Mouse (Mus musculus): ENCODE measurements at regions not wholly inside any gene's neighbourhood (a gene's known extent, or its start where the extent isn't known, plus 50 kb on each side); places are given as distances from the start of the nearest gene placed in this dataset.
"Not testable (repeated sequence)": the region's sequence is repeated elsewhere in the genome, so short reads cannot be mapped to it uniquely, and the experiment has no call there.

DNA sequence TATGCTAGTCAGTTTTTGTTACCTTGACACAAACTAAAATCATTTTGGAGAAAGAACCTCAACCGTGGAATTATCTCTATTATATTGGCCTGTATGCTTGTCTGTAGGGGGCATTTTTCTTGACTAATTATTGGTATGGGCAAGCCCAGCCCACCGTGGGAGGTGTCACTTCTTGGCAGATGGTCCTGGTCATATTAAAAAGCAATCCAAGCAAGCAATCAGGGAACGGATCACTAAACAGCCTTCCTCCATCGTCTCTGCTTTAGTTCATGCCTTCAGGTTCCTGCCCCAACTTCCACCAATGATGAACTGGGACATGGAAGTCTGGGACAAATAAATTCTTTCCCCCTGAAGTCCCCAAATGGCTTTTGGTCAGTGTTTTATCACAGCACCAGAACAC is 74.6 kb upstream of the Asns start:
- Histone ChIP-seq H3K27ac (ENCODE audit: control insufficient read depth, insufficient read depth, low read depth, low read length) (no peak overlapping the region), H3K36me3 (ENCODE audit: control insufficient read depth, insufficient read depth, low read length) (no peaks in the 10 kb centered on the region), H3K4me3 (ENCODE audit: control insufficient read depth, low read depth, low read length) (peak overlapping the region; percentile 11; the same call in 1 of the 2 replicates), H3K27me3 (ENCODE audit: control insufficient read depth, insufficient read depth, low read length) (no peaks in the 10 kb centered on the region), H3K4me1 (ENCODE audit: control insufficient read depth, insufficient read depth, low read length) (no peaks in the 10 kb centered on the region)
- no peak for TF ChIP-seq POLR2A (IDR thresholded peaks at IDR 0.05; ENCODE audit: control insufficient read depth, low read depth, low read length)
- TF ChIP-seq CTCF (IDR thresholded peaks at IDR 0.05; ENCODE audit: control insufficient read depth, insufficient read depth, insufficient replicate concordance, low read depth, low read length) = no peak

DNA sequence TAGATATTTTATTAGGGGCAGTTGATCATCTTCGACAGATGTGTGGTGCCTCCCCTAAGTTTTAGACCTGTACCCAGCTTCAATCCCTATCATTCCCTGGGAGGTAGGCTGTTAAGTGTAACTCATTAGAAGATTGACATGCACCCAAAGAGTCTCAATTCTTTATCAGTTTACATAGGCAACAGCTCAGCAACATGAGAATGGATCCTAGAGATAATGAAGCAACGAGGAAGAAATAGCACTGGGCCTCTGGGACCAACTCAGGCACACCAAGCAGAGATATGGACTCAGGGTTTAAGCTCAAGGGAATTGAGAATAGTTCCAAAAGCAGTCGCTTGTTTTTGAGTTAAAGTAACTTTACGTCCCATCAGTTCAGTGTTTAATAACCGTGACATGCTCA is 66.3 kb upstream of the Asns start:
- Histone ChIP-seq H3K4me1 (ENCODE audit: control insufficient read depth, insufficient read depth, low read length) (no peaks in the 10 kb centered on the region), H3K4me3 (ENCODE audit: control insufficient read depth, low read depth, low read length) (no peak overlapping the region), H3K36me3 (ENCODE audit: control insufficient read depth, insufficient read depth, low read length) (no peaks in the 10 kb centered on the region), H3K27ac (ENCODE audit: control insufficient read depth, insufficient read depth, low read depth, low read length) (no peak overlapping the region), H3K27me3 (ENCODE audit: control insufficient read depth, insufficient read depth, low read length) (no peaks in the 10 kb centered on the region)
- TF ChIP-seq POLR2A (IDR thresholded peaks at IDR 0.05; ENCODE audit: control insufficient read depth, low read depth, low read length) (no peak), CTCF (IDR thresholded peaks at IDR 0.05; ENCODE audit: control insufficient read depth, insufficient read depth, insufficient replicate concordance, low read depth, low read length) (no peak)

DNA sequence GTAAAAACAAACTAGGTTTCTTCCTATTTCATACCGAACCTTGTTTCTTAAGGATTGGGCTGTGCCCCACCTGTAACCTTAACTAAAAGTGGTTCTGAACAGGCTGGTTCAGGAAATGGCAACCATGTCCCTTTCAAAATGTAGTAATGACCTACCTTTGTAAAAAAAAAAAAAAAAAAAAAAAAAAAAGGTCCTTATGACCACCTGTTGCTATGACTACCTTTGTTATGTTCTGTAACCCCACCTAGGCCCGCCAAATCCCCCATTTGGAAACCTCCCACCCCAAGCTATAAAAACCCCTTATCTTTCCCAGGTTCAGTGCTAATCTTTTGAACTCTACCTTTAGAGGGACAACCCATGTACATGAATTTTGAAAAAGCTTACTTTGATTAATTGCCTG is 60.8 kb upstream of the Asns start:
- H3K27me3 ChIP-seq (ENCODE audit: control insufficient read depth, insufficient read depth, low read length) = no peaks in the 10 kb centered on the region
- no peaks in the 10 kb centered on the region for H3K36me3 ChIP-seq (ENCODE audit: control insufficient read depth, insufficient read depth, low read length)

DNA sequence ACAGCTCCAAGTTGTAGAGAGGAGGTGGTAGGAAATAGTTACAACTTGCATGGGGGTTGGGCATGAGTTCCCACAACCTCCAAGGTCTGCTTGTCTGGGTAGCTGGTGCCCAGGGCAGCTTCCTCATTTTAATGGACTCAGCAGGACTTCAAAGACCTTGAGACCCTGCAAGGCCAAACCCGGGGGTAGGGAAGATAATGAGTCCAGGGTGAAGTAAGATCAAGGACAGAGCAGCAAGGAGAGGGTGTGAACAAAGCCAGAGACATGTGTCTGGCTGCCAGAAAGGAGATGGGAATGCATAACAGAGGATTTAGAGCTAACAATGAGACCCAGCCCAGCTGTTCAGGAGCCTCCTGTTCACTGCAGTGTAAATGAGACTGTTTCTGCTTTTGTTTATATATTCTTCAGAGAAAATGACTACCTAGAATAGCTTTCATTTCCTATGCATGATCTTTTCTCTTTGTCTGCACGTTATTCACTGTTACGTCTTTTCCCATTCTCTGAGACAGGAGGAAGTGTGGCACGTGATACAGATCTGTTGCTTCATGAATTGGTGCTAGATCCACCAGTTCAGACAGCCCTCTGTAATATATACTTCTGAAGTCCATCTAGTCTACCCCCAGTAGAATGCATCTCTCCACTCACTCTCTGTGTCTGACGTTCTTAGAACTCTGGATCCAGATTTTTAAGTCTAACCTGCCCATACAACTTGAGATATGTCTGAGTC is 60.0 kb upstream of the Asns start:
- Histone ChIP-seq H3K4me1 (ENCODE audit: control insufficient read depth, insufficient read depth, low read length) (no peaks in the 10 kb centered on the region), H3K27ac (ENCODE audit: control insufficient read depth, insufficient read depth, low read depth, low read length) (no peak overlapping the region), H3K4me3 (ENCODE audit: control insufficient read depth, low read depth, low read length) (no peak overlapping the region), H3K36me3 (ENCODE audit: control insufficient read depth, insufficient read depth, low read length) (no peaks in the 10 kb centered on the region), H3K27me3 (ENCODE audit: control insufficient read depth, insufficient read depth, low read length) (no peaks in the 10 kb centered on the region)
- no peak for TF ChIP-seq POLR2A (IDR thresholded peaks at IDR 0.05; ENCODE audit: control insufficient read depth, low read depth, low read length)
- TF ChIP-seq CTCF (IDR thresholded peaks at IDR 0.05; ENCODE audit: control insufficient read depth, insufficient read depth, insufficient replicate concordance, low read depth, low read length) = no peak

More for the DNA sequence above, 60.8 kb upstream of the Asns start:
- Histone ChIP-seq H3K4me3 (ENCODE audit: control insufficient read depth, low read depth, low read length) (no peak overlapping the region), H3K4me1 (ENCODE audit: control insufficient read depth, insufficient read depth, low read length) (no peaks in the 10 kb centered on the region), H3K27ac (ENCODE audit: control insufficient read depth, insufficient read depth, low read depth, low read length) (no peak overlapping the region)
- TF ChIP-seq CTCF (IDR thresholded peaks at IDR 0.05; ENCODE audit: control insufficient read depth, insufficient read depth, insufficient replicate concordance, low read depth, low read length) (no peak), POLR2A (IDR thresholded peaks at IDR 0.05; ENCODE audit: control insufficient read depth, low read depth, low read length) (no peak)

DNA sequence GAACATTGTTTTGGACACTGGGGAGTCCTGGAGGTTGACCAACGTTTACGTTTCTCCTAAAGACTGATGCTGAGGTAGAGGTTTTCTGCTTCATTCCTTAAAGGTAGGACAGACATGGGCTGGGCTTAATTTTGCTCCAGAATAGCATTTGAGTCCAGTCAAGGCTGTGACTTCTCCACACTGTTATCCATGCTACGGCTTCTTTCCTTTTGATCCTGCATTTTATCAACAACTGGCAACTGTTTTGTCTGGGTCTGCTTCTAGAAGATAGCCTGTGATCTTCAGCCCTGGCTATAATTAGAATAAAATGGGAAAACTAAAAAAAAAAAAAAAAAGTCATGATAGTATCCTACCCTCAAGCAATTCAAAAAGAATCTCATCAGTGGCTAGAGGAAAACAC is 55.5 kb upstream of the Asns start:
- no peaks in the 10 kb centered on the region for H3K27me3 ChIP-seq (ENCODE audit: control insufficient read depth, insufficient read depth, low read length)
- no peak overlapping the region for H3K4me3 ChIP-seq (ENCODE audit: control insufficient read depth, low read depth, low read length)
- H3K27ac ChIP-seq (ENCODE audit: control insufficient read depth, insufficient read depth, low read depth, low read length) = no peak overlapping the region
- H3K4me1 ChIP-seq (ENCODE audit: control insufficient read depth, insufficient read depth, low read length) = no peaks in the 10 kb centered on the region
- H3K36me3 ChIP-seq (ENCODE audit: control insufficient read depth, insufficient read depth, low read length) = no peaks in the 10 kb centered on the region
- TF ChIP-seq CTCF (IDR thresholded peaks at IDR 0.05; ENCODE audit: control insufficient read depth, insufficient read depth, insufficient replicate concordance, low read depth, low read length) = no peak
- TF ChIP-seq POLR2A (IDR thresholded peaks at IDR 0.05; ENCODE audit: control insufficient read depth, low read depth, low read length) = no peak

DNA sequence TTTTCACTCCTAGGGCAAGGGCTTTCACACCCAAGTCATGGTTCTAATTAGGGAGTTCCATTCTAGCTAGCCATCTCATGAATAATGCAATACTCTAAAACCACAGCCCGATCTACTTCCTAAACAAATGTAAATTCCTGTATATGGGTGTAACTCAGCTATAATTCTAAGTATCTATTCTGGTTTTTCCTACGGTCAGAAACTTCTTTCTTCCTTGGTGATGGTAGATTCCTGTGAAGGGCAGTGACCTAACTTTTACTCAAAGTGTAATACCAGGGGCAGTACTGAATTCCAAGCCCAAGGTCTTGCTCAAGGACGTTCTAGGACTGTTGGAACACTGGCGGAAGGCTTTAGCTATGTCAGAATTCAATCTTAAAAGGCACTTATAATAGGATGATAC is 51.2 kb upstream of the Asns start:
- not testable (repeated sequence) for H3K4me1 ChIP-seq (ENCODE audit: control insufficient read depth, insufficient read depth, low read length); H3K27me3 ChIP-seq (ENCODE audit: control insufficient read depth, insufficient read depth, low read length); H3K27ac ChIP-seq (ENCODE audit: control insufficient read depth, insufficient read depth, low read depth, low read length); H3K36me3 ChIP-seq (ENCODE audit: control insufficient read depth, insufficient read depth, low read length); H3K4me3 ChIP-seq (ENCODE audit: control insufficient read depth, low read depth, low read length)
